Mouse (Mus musculus) adrenal gland, adult (tissue): Measurements from ENCODE around the gene Grm8.

Source experiments
- DNase-seq, 2 experiments: peaks; one replicate each; pipeline ENCODE4 v3.0.0; 2022 to 2023; ENCODE audit warnings: low spot score in 1 of 2; ENCODE audit not compliant: inconsistent age in 2 of 2

The Grm8 gene

GRCm38 (mm10) chr6:27310401-27310800 is 824.6 kb downstream of the Grm8 start:
- no peak for DNase-seq

GRCm38 (mm10) chr6:27305351-27305750 is 829.6 kb downstream of the Grm8 start:
- peak; percentile 4 to 26 for DNase-seq

GRCm38 (mm10) chr6:27264972-27265371 is 870.0 kb downstream of the Grm8 start:
- DNase-seq: no peak

GRCm38 (mm10) chr6:27262611-27263010 is 872.4 kb downstream of the Grm8 start:
- no peak for DNase-seq

GRCm38 (mm10) chr6:27240416-27240815 is 894.6 kb downstream of the Grm8 start:
- DNase-seq: peak; percentile 50 to 78

GRCm38 (mm10) chr6:27239968-27240367 is 895.0 kb downstream of the Grm8 start:
- peak; percentile 11 to 83 for DNase-seq
